In the genomic region with DNA sequence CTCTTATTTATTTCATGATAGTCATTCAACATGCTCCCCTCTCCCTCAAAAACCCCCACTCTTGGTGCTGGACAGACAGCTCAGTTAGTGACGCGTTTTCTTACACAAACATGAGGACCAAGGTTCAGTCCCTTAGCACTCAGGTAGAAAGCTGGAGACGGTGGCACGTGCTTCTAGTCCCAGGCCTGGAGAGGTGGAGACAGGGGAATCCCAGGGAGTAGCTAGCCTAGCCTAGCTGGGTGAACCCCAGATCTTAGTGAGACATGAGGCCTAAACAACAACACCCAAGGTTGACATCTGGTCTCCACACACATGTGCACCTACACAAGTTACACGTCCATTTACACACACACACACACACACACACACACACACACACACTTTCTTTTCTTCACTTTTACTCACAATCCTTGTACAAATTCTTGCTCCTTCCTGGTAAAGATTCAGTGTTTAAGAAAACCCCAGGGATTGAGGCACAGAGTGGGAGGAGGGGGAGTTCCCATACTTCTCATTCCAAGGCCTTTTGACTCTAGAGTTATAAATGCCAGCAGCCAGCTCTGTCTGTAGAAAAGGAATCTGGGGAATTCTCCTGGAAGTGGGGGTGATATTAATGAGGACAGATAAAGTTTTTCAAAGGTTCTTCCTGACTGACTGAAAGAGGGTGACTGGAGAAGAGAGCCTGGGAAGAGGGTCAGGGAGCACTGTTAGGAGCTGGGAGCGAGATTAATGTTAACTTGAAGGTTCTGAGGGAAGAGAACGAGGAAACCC, we compare ENCODE assay signal across 13 mouse cellular contexts. TPM values are rescaled to one million over a fixed set of nuclear protein-coding genes. Genes with fewer than 3 reads are reported as not detected.
DNase-seq lines count a peak whose midpoint lies in the region; ATAC-seq and TF ChIP-seq lines count a peak whose summit lies in the region.
"Had no signal": no experiment of that assay in that cellular context is flagged by ENCODE, and none has a peak within 500 bp of the region (broad histone marks: within the 10 kb centered on the region; RNA-seq: fewer than 3 reads in every experiment).

No protein-coding gene starts in this region.

- peak; percentile 58; the same call in 1 of the 2 replicates for ATAC-seq in heart, embryonic 12.5 days (ENCODE audit: insufficient number of reproducible peaks, low FRiP score)
- ATAC-seq in erythroid progenitor cell, adult 5-6 weeks (replicated peaks; ENCODE audit: low FRiP score, poor library complexity, severe bottlenecking) = no peak
- ATAC-seq: CD4-positive, CD25-positive, alpha-beta regulatory T cell, adult 4 months had no signal

- no peak for DNase-seq in heart, adult 8-10 months (ENCODE audit: low spot score)
- DNase-seq in spleen, adult 2 months (ENCODE audit: low read depth in 1 of 2, low spot score in 2 of 2) = no peak
- no peak for DNase-seq in spleen, adult 12 weeks (ENCODE audit: low spot score)
- DNase-seq in kidney, postnatal 4 days = peak; percentile 30 to 57
- no peak for DNase-seq in urinary bladder, postnatal 36 days (ENCODE audit: low spot score in 2 of 2)
- DNase-seq in adrenal gland, postnatal 36 days = no peak
- DNase-seq: cerebellum, adult 2 months had no signal

- peak overlapping the region; percentile 10; the same call in 1 of the 2 replicates for H3K27ac ChIP-seq in heart, embryonic 12.5 days (ENCODE audit: poor library complexity, severe bottlenecking)
- peak overlapping the region; percentile 18; the same call in 1 of the 2 replicates for H3K27ac ChIP-seq in spleen, adult 2 months (ENCODE audit: insufficient read depth, low read length)
- H3K27ac ChIP-seq: forebrain, embryonic 12.5 days; hindbrain, embryonic 13.5 days; midbrain, embryonic 12.5 days had no signal

- no peak overlapping the region for H3K4me2 ChIP-seq in heart, embryonic 12.5 days
- H3K4me2 ChIP-seq: forebrain, embryonic 12.5 days; hindbrain, embryonic 13.5 days; midbrain, embryonic 12.5 days had no signal

- 44% methylated on average over 7 of the region's 7 CpGs for WGBS in heart, embryonic 12.5 days
- WGBS in spleen, adult 2 months = 83% methylated on average over 7 of the region's 7 CpGs

- no peaks in the 10 kb centered on the region for H3K36me3 ChIP-seq in heart, embryonic 12.5 days
- peaks cover 15% of the 10 kb centered on the region for H3K36me3 ChIP-seq in spleen, adult 2 months (ENCODE audit: control insufficient read depth, insufficient read depth, low read length)
- H3K36me3 ChIP-seq: forebrain, embryonic 12.5 days; hindbrain, embryonic 13.5 days; midbrain, embryonic 12.5 days had no signal

- peaks cover 23% of the 10 kb centered on the region for H3K4me1 ChIP-seq in heart, embryonic 12.5 days (replicated peaks)
- H3K4me1 ChIP-seq in spleen, adult 2 months (ENCODE audit: control insufficient read depth, insufficient read depth, insufficient read length) = peaks cover 7% of the 10 kb centered on the region

- no peak for TF ChIP-seq POLR2A in spleen, adult 2 months (IDR thresholded peaks at IDR 0.05; ENCODE audit: low read depth, low read length)

- no peaks in the 10 kb centered on the region for H3K9me3 ChIP-seq in heart, embryonic 12.5 days (replicated peaks)
- H3K9me3 ChIP-seq: forebrain, embryonic 12.5 days; hindbrain, embryonic 13.5 days; midbrain, embryonic 12.5 days had no signal

- H3K27me3 ChIP-seq in heart, embryonic 12.5 days (replicated peaks) = peaks cover 73% of the 10 kb centered on the region
- no peaks in the 10 kb centered on the region for H3K27me3 ChIP-seq in spleen, adult 2 months (ENCODE audit: control insufficient read depth, insufficient read depth, low read length)
- H3K27me3 ChIP-seq: hindbrain, embryonic 13.5 days; midbrain, embryonic 12.5 days had no signal

- no peak overlapping the region for H3K4me3 ChIP-seq in heart, embryonic 12.5 days
- H3K4me3 ChIP-seq in spleen, adult 2 months (ENCODE audit: extremely low read depth, insufficient read depth, insufficient read length) = no peak overlapping the region
- H3K4me3 ChIP-seq: forebrain, embryonic 12.5 days; hindbrain, embryonic 13.5 days; midbrain, embryonic 12.5 days had no signal

- TF ChIP-seq CTCF in spleen, adult 2 months (IDR thresholded peaks at IDR 0.05; ENCODE audit: extremely low read depth, insufficient read depth, insufficient read length, insufficient replicate concordance) = no peak

- no peak overlapping the region for H3K9ac ChIP-seq in heart, embryonic 12.5 days
- H3K9ac ChIP-seq: forebrain, embryonic 12.5 days; hindbrain, embryonic 13.5 days; midbrain, embryonic 12.5 days had no signal

RNA-seq across cellular contexts. Expression of a gene that starts 29.9 kb away (rescaled TPM):
- polyA plus RNA-seq in heart, embryonic 12.5 days (2016; fragmentation: Nextera tagmentation; extraction: Ambion mirVana) = 19.0 and 19.8 TPM in 2 replicates
- 10 to 100 TPM; 12.4 to 24.6 (median 17.0) TPM for total RNA-seq in heart, adult 8-10 months (2022)
- 45.3 and 48.4 TPM in 2 replicates for polyA plus RNA-seq in spleen, adult 2 months (2012; rRNA removed)
- total RNA-seq in adrenal gland, postnatal 36 days (2021) = 10 to 100 TPM; 18.0 to 21.5 TPM
- 11.2 and 19.7 TPM in 2 replicates for total RNA-seq in erythroid progenitor cell, adult 5-6 weeks (2015; ENCODE audit: low replicate concordance)
- 8.7 and 17.2 TPM in 2 replicates for total RNA-seq in erythroid progenitor cell, adult 5-6 weeks (2017; ENCODE audit: low replicate concordance)

Comparison
In these comparisons a context has a peak if more than half of its experiments do, and no peak if none do; other contexts are left out.
1. DNase-seq: peak in kidney, postnatal 4 days (2 of 2); none in heart, adult 8-10 months (single experiment), spleen, adult 2 months (0 of 2), spleen, adult 12 weeks (single experiment), urinary bladder, postnatal 36 days (0 of 2) and adrenal gland, postnatal 36 days (0 of 2).